Mouse (Mus musculus) liver, embryonic 11.5 days (tissue): ENCODE results near the gene Casz1. TPM values are rescaled to one million over a fixed set of nuclear protein-coding genes. Genes with fewer than 3 reads are reported as not detected.

Source experiments
- ATAC-seq: fragments of 200-750 bp; cut with Nextera tagmentation; replicated peaks from 2 replicates; pipeline ENCODE4 v1.8.0; 2017; ENCODE audit warnings: moderate number of reproducible peaks, mild to moderate bottlenecking, moderate TSS enrichment, moderate library complexity; ENCODE audit not compliant: low FRiP score
- DNase-seq: peaks from one replicate; pipeline ENCODE4 v3.0.0-alpha.2; 2017; ENCODE audit warnings: low spot score
- H3K27ac ChIP-seq: fragments of 300-500 bp; sonication (generic); 2 replicates; pipeline ENCODE4 v1.5.1; 2014; ENCODE audit warnings: mild to moderate bottlenecking, low read depth, low read length, control low read depth
- H3K27me3 ChIP-seq: fragments of 300-500 bp; sonication (generic); replicated peaks from 2 replicates; pipeline ENCODE4 v1.6.1; 2014; ENCODE audit warnings: low read length, mixed read lengths; ENCODE audit not compliant: control insufficient read depth, insufficient read depth
- H3K36me3 ChIP-seq: fragments of 300-500 bp; sonication (generic); 2 replicates; pipeline ENCODE4 v1.6.1; 2014; ENCODE audit warnings: mild to moderate bottlenecking, low read length, moderate library complexity, mixed read lengths; ENCODE audit not compliant: control insufficient read depth, insufficient read depth
- H3K4me1 ChIP-seq: fragments of 300-500 bp; sonication (generic); replicated peaks from 2 replicates; pipeline ENCODE4 v1.6.1; 2014; ENCODE audit warnings: low read length, mixed read lengths; ENCODE audit not compliant: control insufficient read depth, insufficient read depth
- H3K4me2 ChIP-seq: fragments of 300-500 bp; sonication (generic); 2 replicates; pipeline ENCODE4 v1.6.1; 2014; ENCODE audit warnings: mild to moderate bottlenecking, control low read depth, moderate library complexity
- H3K4me3 ChIP-seq: fragments of 300-500 bp; sonication (generic); 2 replicates; pipeline ENCODE4 v1.5.1; 2014; ENCODE audit warnings: low read depth, low read length, control low read depth
- H3K9ac ChIP-seq: fragments of 300-500 bp; sonication (generic); 2 replicates; pipeline ENCODE4 v1.6.1; 2014; ENCODE audit warnings: low read depth, low read length, control low read depth
- H3K9me3 ChIP-seq: fragments of 300-500 bp; sonication (generic); 2 replicates; pipeline ENCODE4 v1.6.1; 2016; ENCODE audit warnings: low read length, inconsistent platforms, mixed read lengths; ENCODE audit not compliant: control insufficient read depth
- WGBS: fragments of 180-500 bp; shearing (Covaris S2); extraction: QIAGEN DNeasy Blood & Tissue Kit; methylation state at CpG from one replicate; pipeline ENCODE4 v1.1.7; 2014; 5-methylcytosine and 5-hydroxymethylcytosine counted together
- polyA plus RNA-seq: library from polyadenylated mRNA; unstranded; fragments of >200 nt; fragmentation: Nextera tagmentation; extraction: Ambion mirVana; gene quantifications from 2 replicates; pipeline ENCODE4 v1.2.1, GENCODE M21; 2014

Gene Casz1
- polyA plus RNA-seq, 1 experiment from 2014 or later: 1.0 TPM

- Histone ChIP-seq H3K9ac (no peak overlapping the region), H3K27ac (no peak overlapping the region), H3K36me3 (no peaks in the 10 kb centered on the region), H3K4me2 (no peak overlapping the region), H3K9me3 (no peaks in the 10 kb centered on the region), H3K27me3 (peaks cover 36% of the 10 kb centered on the region), H3K4me3 (no peak overlapping the region), H3K4me1 (peaks cover 5% of the 10 kb centered on the region)
- no peak for DNase-seq
- no peak for ATAC-seq
- 39% methylated on average over 6 of the region's 6 CpGs for WGBS
Observed at GRCm38 (mm10) chr4:148772658-148773057, 31.6 kb upstream of the Casz1 start.

- WGBS: 58% methylated on average over 6 of the region's 6 CpGs
- H3K4me3 ChIP-seq: no peak overlapping the region
- DNase-seq: no peak
- no peak overlapping the region for H3K4me2 ChIP-seq
- peaks cover 5% of the 10 kb centered on the region for H3K4me1 ChIP-seq
- no peak overlapping the region for H3K9ac ChIP-seq
- no peaks in the 10 kb centered on the region for H3K9me3 ChIP-seq
- no peak for ATAC-seq
- no peak overlapping the region for H3K27ac ChIP-seq
- peaks cover 32% of the 10 kb centered on the region for H3K27me3 ChIP-seq
- no peaks in the 10 kb centered on the region for H3K36me3 ChIP-seq
Observed at GRCm38 (mm10) chr4:148774036-148774435, 30.2 kb upstream of the Casz1 start.

GRCm38 (mm10) chr4:148775476-148776269, 28.6 kb upstream of the Casz1 start:
- H3K4me2 ChIP-seq: no peak overlapping the region
- no peak overlapping the region for H3K4me3 ChIP-seq
- H3K4me1 ChIP-seq: peaks cover 1% of the 10 kb centered on the region; the same call in 1 of the 2 replicates
- H3K9me3 ChIP-seq: no peaks in the 10 kb centered on the region
- H3K27me3 ChIP-seq: peaks cover 26% of the 10 kb centered on the region
- H3K9ac ChIP-seq: no peak overlapping the region
- ATAC-seq: no peak
- DNase-seq: no peak
- WGBS: 62% methylated on average over 10 of the region's 10 CpGs
- H3K36me3 ChIP-seq: no peaks in the 10 kb centered on the region
- H3K27ac ChIP-seq: no peak overlapping the region

GRCm38 (mm10) chr4:148780097-148780621, 24.1 kb upstream of the Casz1 start:
- Histone ChIP-seq H3K4me3 (no peak overlapping the region), H3K4me2 (no peak overlapping the region), H3K4me1 (no peaks in the 10 kb centered on the region), H3K27me3 (no peaks in the 10 kb centered on the region; the same call in 1 of the 2 replicates), H3K27ac (no peak overlapping the region), H3K9ac (no peak overlapping the region), H3K9me3 (no peaks in the 10 kb centered on the region), H3K36me3 (no peaks in the 10 kb centered on the region)
- ATAC-seq (no peak), DNase-seq (no peak)
- WGBS: 49% methylated on average over 8 of the region's 8 CpGs

- no peaks in the 10 kb centered on the region for H3K9me3 ChIP-seq
- H3K36me3 ChIP-seq: no peaks in the 10 kb centered on the region
- no peaks in the 10 kb centered on the region for H3K4me1 ChIP-seq
- H3K27ac ChIP-seq: no peak overlapping the region
- DNase-seq (no peak), ATAC-seq (no peak)
- H3K9ac ChIP-seq: no peak overlapping the region
- H3K4me3 ChIP-seq: no peak overlapping the region
- 81% methylated on average over 7 of the region's 7 CpGs for WGBS
- H3K4me2 ChIP-seq: no peak overlapping the region
- no peaks in the 10 kb centered on the region; the same call in none of the 2 replicates for H3K27me3 ChIP-seq
Observed at GRCm38 (mm10) chr4:148781516-148781915, 22.7 kb upstream of the Casz1 start.

- H3K4me3 ChIP-seq: no peak overlapping the region
- 75% methylated on average over 6 of the region's 6 CpGs for WGBS
- peaks cover 5% of the 10 kb centered on the region for H3K27me3 ChIP-seq
- no peak for ATAC-seq
- no peak overlapping the region for H3K27ac ChIP-seq
- no peaks in the 10 kb centered on the region for H3K4me1 ChIP-seq
- H3K4me2 ChIP-seq: no peak overlapping the region
- no peak for DNase-seq
- no peaks in the 10 kb centered on the region for H3K9me3 ChIP-seq
- no peaks in the 10 kb centered on the region for H3K36me3 ChIP-seq
- H3K9ac ChIP-seq: no peak overlapping the region
Observed at GRCm38 (mm10) chr4:148782880-148783279, 21.3 kb upstream of the Casz1 start.

- ATAC-seq (no peak), DNase-seq (no peak)
- Histone ChIP-seq H3K36me3 (no peaks in the 10 kb centered on the region), H3K27me3 (peaks cover 11% of the 10 kb centered on the region), H3K9ac (no peak overlapping the region), H3K4me1 (no peaks in the 10 kb centered on the region), H3K9me3 (no peaks in the 10 kb centered on the region), H3K4me3 (no peak overlapping the region), H3K4me2 (no peak overlapping the region), H3K27ac (no peak overlapping the region)
- 42% methylated on average over 6 of the region's 6 CpGs for WGBS
Observed at GRCm38 (mm10) chr4:148783760-148784159, 20.5 kb upstream of the Casz1 start.

GRCm38 (mm10) chr4:148785053-148785567, 19.1 kb upstream of the Casz1 start:
- 72% methylated on average over 6 of the region's 6 CpGs for WGBS
- Histone ChIP-seq H3K4me3 (no peak overlapping the region), H3K27me3 (peaks cover 11% of the 10 kb centered on the region), H3K36me3 (no peaks in the 10 kb centered on the region), H3K4me1 (no peaks in the 10 kb centered on the region), H3K9ac (no peak overlapping the region), H3K4me2 (no peak overlapping the region), H3K9me3 (no peaks in the 10 kb centered on the region), H3K27ac (no peak overlapping the region)
- ATAC-seq: no peak
- DNase-seq: no peak

- 63% methylated on average over 8 of the region's 8 CpGs for WGBS
- Histone ChIP-seq H3K4me3 (no peak overlapping the region), H3K27ac (no peak overlapping the region), H3K9ac (no peak overlapping the region), H3K36me3 (no peaks in the 10 kb centered on the region), H3K9me3 (no peaks in the 10 kb centered on the region), H3K4me1 (no peaks in the 10 kb centered on the region), H3K4me2 (no peak overlapping the region), H3K27me3 (peaks cover 11% of the 10 kb centered on the region)
- DNase-seq: no peak
- no peak for ATAC-seq
Observed at GRCm38 (mm10) chr4:148785995-148786394, 18.2 kb upstream of the Casz1 start.
